In genomic region chr10:93759644-93760043, GRCm38 (mm10) we compare ENCODE assay signal across 15 mouse cellular contexts.
DNase-seq lines count a peak whose midpoint lies in the region; ATAC-seq lines count a peak whose summit lies in the region.
"Had no signal": no experiment of that assay in that cellular context is flagged by ENCODE, and none has a peak within 500 bp of the region (broad histone marks: within the 10 kb centered on the region; RNA-seq: fewer than 3 reads in every experiment).

No protein-coding gene starts in this region.

- H3K27me3 ChIP-seq in midbrain, embryonic 16.5 days (ENCODE audit: control insufficient read depth, insufficient read depth, low read depth, low read length): no peaks in the 10 kb centered on the region
- H3K27me3 ChIP-seq: CH12.LX; midbrain, embryonic 13.5 days had no signal

- H3K9ac ChIP-seq in midbrain, embryonic 16.5 days (ENCODE audit: low read depth, low read length): no peak overlapping the region
- H3K9ac ChIP-seq: liver, postnatal 0 days; midbrain, embryonic 13.5 days had no signal

- H3K4me1 ChIP-seq in midbrain, embryonic 16.5 days (ENCODE audit: control insufficient read depth, insufficient read depth, low read length): no peaks in the 10 kb centered on the region

- no peak overlapping the region for H3K4me3 ChIP-seq in midbrain, embryonic 16.5 days (ENCODE audit: low read depth, low read length)
- H3K4me3 ChIP-seq: midbrain, embryonic 13.5 days had no signal

- no peaks in the 10 kb centered on the region for H3K9me3 ChIP-seq in midbrain, embryonic 16.5 days (replicated peaks; ENCODE audit: control insufficient read depth, low read length, poor library complexity, severe bottlenecking)
- H3K9me3 ChIP-seq: midbrain, embryonic 13.5 days had no signal

- peak; percentile 33 to 56 for DNase-seq in frontal cortex, postnatal 10 days (ENCODE audit: low spot score in 2 of 2)
- peak; percentile 48 to 67 for DNase-seq in left cerebral cortex, postnatal 10 days (ENCODE audit: extremely low spot score in 1 of 2, low spot score in 2 of 2)
- peak; percentile 61 for DNase-seq in right cerebral cortex, postnatal 25 days
- DNase-seq in ovary, postnatal 14 days (ENCODE audit: low spot score): no peak
- no peak for DNase-seq in kidney, postnatal 14 days
- DNase-seq: cerebellum, adult 2 months; heart, adult 18-20 months; liver, postnatal 0 days; thymus, postnatal 25 days had no signal

- intact Hi-C loops in left cerebral cortex, postnatal 10 days (cut with DNase I): no loop called here

- ATAC-seq in frontal cortex, adult (ENCODE audit: low TSS enrichment): peak; percentile 67
- ATAC-seq in midbrain, embryonic 16.5 days: no peak
- ATAC-seq: inflammation-experienced regulatory T-cells, adult 6 months; liver, postnatal 0 days; midbrain, embryonic 13.5 days had no signal

- 85% methylated on average over 4 of the region's 4 CpGs for WGBS in midbrain, embryonic 16.5 days

- no peaks in the 10 kb centered on the region for H3K36me3 ChIP-seq in midbrain, embryonic 16.5 days (ENCODE audit: control insufficient read depth, insufficient read depth, low read length)
- H3K36me3 ChIP-seq: midbrain, embryonic 13.5 days had no signal

- H3K27ac ChIP-seq in midbrain, embryonic 16.5 days (ENCODE audit: low read length): no peak overlapping the region
- H3K27ac ChIP-seq: macrophage; midbrain, embryonic 13.5 days had no signal

- H3K4me2 ChIP-seq in midbrain, embryonic 16.5 days (ENCODE audit: low read length): no peak overlapping the region
- H3K4me2 ChIP-seq: midbrain, embryonic 13.5 days had no signal

Comparison
In these comparisons a context has a peak if more than half of its experiments do, and no peak if none do; other contexts are left out.
1. DNase-seq: peak in frontal cortex, postnatal 10 days (2 of 2), left cerebral cortex, postnatal 10 days (2 of 2) and right cerebral cortex, postnatal 25 days (single experiment); none in ovary, postnatal 14 days (single experiment) and kidney, postnatal 14 days (single experiment).